Mouse (Mus musculus): ENCODE measurements around the gene Tekt4.

DNA sequence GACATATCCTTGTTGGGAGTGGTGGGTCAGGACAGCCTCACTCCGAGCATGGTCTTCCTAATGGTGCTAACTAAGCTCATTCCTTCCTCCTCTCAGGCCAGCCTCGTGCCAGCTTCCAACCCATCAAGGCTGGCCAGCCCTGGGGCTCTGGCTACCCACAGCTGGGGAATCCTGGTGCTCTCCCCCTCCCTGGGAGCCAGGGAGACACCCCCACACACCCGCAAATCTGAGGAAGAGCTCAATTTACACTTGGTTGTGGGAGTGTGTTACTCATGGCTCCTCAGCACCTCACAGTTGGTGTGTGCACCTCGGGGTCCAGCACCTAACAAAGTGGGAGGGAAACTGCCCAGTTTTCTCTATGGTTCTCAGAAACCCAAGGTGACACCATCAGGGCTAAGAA lies 43.2 kb upstream of the Tekt4 start:
- TF ChIP-seq CTCF (conservative IDR thresholded peaks at IDR 0.05; ENCODE audit: low read length), result no peak
- TF ChIP-seq POU5F1 (IDR thresholded peaks at IDR 0.05; ENCODE audit: borderline replicate concordance, low read length), result no peak
